Mouse (Mus musculus) forebrain, embryonic 16.5 days (tissue): ENCODE data around the gene Map6. TPM values are rescaled to one million over a fixed set of nuclear protein-coding genes. Genes with fewer than 3 reads are reported as not detected.

ENCODE experiments used
- ATAC-seq: fragments of 200-750 bp; cut with Nextera tagmentation; 2 replicates; pipeline ENCODE4 v1.8.0; 2017; ENCODE audit warnings: mild to moderate bottlenecking, moderate library complexity
- H3K27ac ChIP-seq: fragments of 300-500 bp; sonication (generic); 2 replicates; pipeline ENCODE4 v1.5.1; 2014; ENCODE audit warnings: low read length, control low read depth
- H3K27me3 ChIP-seq: fragments of 300-500 bp; sonication (generic); replicated peaks from 2 replicates; pipeline ENCODE4 v1.6.1; 2014; ENCODE audit warnings: low read length; ENCODE audit not compliant: control insufficient read depth, insufficient read depth
- H3K36me3 ChIP-seq: fragments of 300-500 bp; sonication (generic); 2 replicates; pipeline ENCODE4 v1.6.1; 2014; ENCODE audit not compliant: control insufficient read depth, insufficient read depth
- H3K4me1 ChIP-seq: fragments of 300-500 bp; sonication (generic); replicated peaks from 2 replicates; pipeline ENCODE4 v1.6.1; 2014; ENCODE audit warnings: low read length; ENCODE audit not compliant: control insufficient read depth, insufficient read depth
- H3K4me2 ChIP-seq: fragments of 300-500 bp; sonication (generic); 2 replicates; pipeline ENCODE4 v1.6.1; 2014; ENCODE audit warnings: mild to moderate bottlenecking, low read length, control low read depth
- H3K4me3 ChIP-seq: fragments of 300-500 bp; sonication (generic); replicated peaks from 2 replicates; pipeline ENCODE4 v1.5.1; 2014; ENCODE audit warnings: mild to moderate bottlenecking, low read length, control low read depth
- H3K9ac ChIP-seq: fragments of 300-500 bp; sonication (generic); replicated peaks from 2 replicates; pipeline ENCODE4 v1.6.1; 2014; ENCODE audit warnings: low read depth, low read length, control low read depth
- H3K9me3 ChIP-seq: fragments of 300-500 bp; sonication (generic); 2 replicates; pipeline ENCODE4 v1.6.1; 2016; ENCODE audit warnings: low read length; ENCODE audit not compliant: control insufficient read depth
- WGBS: fragments of 180-500 bp; shearing (Covaris S2); extraction: QIAGEN DNeasy Blood & Tissue Kit; methylation state at CpG from one replicate; pipeline ENCODE4 v1.1.7; 2014; 5-methylcytosine and 5-hydroxymethylcytosine counted together
- polyA plus RNA-seq: library from polyadenylated mRNA; unstranded; fragments of >200 nt; fragmentation: Nextera tagmentation; extraction: Ambion mirVana; gene quantifications from 2 replicates; pipeline ENCODE4 v1.2.1, GENCODE M21; 2015

Gene Map6
- polyA plus RNA-seq, 1 experiment from 2014 or later, result 90.0 TPM

GRCm38 (mm10) chr7:99351802-99352517 lies 84.7 kb downstream of the Map6 start:
- peak; percentile 13 for ATAC-seq
- peak overlapping the region; percentile 46 for H3K4me3 ChIP-seq
- H3K9ac ChIP-seq, result peak overlapping the region; percentile 59
- peak overlapping the region; percentile 63 for H3K4me2 ChIP-seq
- H3K4me1 ChIP-seq, result peaks cover 49% of the 10 kb centered on the region
- peak overlapping the region; percentile 80 for H3K27ac ChIP-seq
- WGBS, result 4% methylated on average over 18 of the region's 18 CpGs
- H3K9me3 ChIP-seq, result no peaks in the 10 kb centered on the region
- no peaks in the 10 kb centered on the region for H3K36me3 ChIP-seq
- no peaks in the 10 kb centered on the region for H3K27me3 ChIP-seq

DNA sequence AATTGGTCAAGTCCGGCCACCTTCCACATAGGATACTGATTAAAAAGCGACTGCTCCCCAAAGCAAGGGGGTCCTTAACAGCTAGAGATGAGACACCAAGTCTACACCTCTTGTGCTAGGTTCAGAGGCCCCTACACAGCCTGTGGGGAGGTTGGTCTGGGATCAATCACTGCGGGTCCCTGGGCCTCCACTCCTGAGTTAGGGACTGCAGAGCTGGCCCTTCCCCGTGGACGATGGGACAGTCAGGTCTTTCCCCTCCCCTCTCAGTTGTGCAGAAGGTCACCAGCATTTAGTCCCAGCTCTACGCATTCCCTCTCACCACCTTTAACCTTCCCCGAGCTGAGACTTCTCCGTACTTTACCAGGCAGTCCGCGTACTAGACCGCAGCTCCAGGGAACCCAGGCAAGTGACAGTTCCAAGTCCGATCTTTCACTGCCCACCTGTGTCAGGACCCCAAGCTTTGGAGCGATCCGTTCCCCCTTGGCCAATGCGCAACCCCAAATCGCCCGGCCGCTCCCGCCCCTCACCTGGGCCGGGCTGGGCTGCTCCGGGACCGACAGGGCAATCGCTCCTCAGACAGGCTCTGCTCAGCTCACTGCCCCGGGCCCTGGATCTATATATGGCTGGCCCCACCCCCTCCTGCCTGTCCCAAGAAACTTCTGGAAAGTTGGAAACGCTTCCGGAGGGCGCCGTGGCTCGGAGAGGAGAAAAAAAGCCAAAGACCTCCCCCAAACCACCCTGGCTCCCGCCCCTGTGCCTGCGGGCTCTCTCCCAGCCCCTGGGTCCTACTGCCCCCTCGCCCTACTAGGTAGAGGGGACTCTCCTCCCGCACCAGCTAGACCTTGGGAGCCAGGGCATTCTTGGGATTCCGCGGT lies 85.5 kb downstream of the Map6 start, which contains the start of gene Serpinh1:
TSS of gene Serpinh1 (minus strand) at position 714 of the 875 bp plus-strand sequence.
- Histone ChIP-seq H3K9ac (peak within 1 kb of the TSS; percentile 59), H3K4me1 (peaks cover 53% of the 10 kb centered on the region), H3K4me3 (peak within 1 kb of the TSS; percentile 46), H3K27ac (peak within 1 kb of the TSS; percentile 80), H3K9me3 (no peaks in the 10 kb centered on the region), H3K27me3 (no peaks in the 10 kb centered on the region), H3K36me3 (no peaks in the 10 kb centered on the region), H3K4me2 (peak within 1 kb of the TSS; percentile 63)
- peak; percentile 47 for ATAC-seq
- 1% methylated on average over 35 of the region's 35 CpGs for WGBS

DNA sequence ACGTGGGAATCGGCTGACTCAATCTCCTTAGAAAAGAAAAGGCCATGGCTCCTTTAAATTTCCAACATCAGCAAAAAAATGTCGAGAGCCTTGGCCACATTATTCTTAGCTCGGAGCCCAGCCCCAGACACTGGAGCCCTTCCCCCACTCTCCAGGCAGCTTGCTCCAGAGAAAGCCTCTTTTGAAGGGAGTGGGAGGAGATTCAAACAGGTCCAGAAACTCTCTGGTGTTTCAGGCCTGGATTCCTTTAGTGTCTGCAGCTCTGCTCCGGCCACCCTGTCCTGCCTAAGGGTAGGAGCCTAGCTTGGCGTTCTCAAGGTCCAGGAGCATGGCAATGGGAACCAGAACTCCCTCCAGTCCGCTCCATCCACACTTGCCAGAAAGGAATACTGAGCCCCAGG lies 88.5 kb downstream of the Map6 start:
- Histone ChIP-seq H3K36me3 (no peaks in the 10 kb centered on the region), H3K4me2 (peak overlapping the region; percentile 32), H3K9ac (peak overlapping the region; percentile 49; the same call in 1 of the 2 replicates), H3K4me3 (no peak overlapping the region), H3K27me3 (no peaks in the 10 kb centered on the region), H3K27ac (peak overlapping the region; percentile 34), H3K4me1 (peaks cover 60% of the 10 kb centered on the region), H3K9me3 (no peaks in the 10 kb centered on the region)
- ATAC-seq, result peak; percentile 18; the same call in 1 of the 2 replicates
- WGBS, result 7% methylated on average over 7 of the region's 7 CpGs

- Histone ChIP-seq H3K4me3 (no peak overlapping the region), H3K9me3 (no peaks in the 10 kb centered on the region), H3K36me3 (no peaks in the 10 kb centered on the region), H3K27ac (peak overlapping the region; percentile 34), H3K4me1 (peaks cover 58% of the 10 kb centered on the region), H3K4me2 (no peak overlapping the region), H3K27me3 (no peaks in the 10 kb centered on the region), H3K9ac (0 out of 2 replicates have a peak overlapping the region, but pooled peaks have one; percentile 5)
- 24% methylated on average over 9 of the region's 9 CpGs for WGBS
- ATAC-seq, result no peak
Measured at GRCm38 (mm10) chr7:99356244-99356930, 89.1 kb downstream of the Map6 start.

GRCm38 (mm10) chr7:99357201-99357600 lies 90.0 kb downstream of the Map6 start:
- no peaks in the 10 kb centered on the region for H3K9me3 ChIP-seq
- no peaks in the 10 kb centered on the region for H3K27me3 ChIP-seq
- 67% methylated on average over 7 of the region's 7 CpGs for WGBS
- no peak overlapping the region for H3K27ac ChIP-seq
- H3K4me1 ChIP-seq, result peaks cover 51% of the 10 kb centered on the region
- H3K4me3 ChIP-seq, result no peak overlapping the region
- no peaks in the 10 kb centered on the region for H3K36me3 ChIP-seq
- no peak for ATAC-seq
- no peak overlapping the region for H3K4me2 ChIP-seq
- H3K9ac ChIP-seq, result no peak overlapping the region

GRCm38 (mm10) chr7:99358371-99358770 lies 91.1 kb downstream of the Map6 start:
- Histone ChIP-seq H3K9ac (no peak overlapping the region), H3K27ac (no peak overlapping the region), H3K27me3 (no peaks in the 10 kb centered on the region), H3K36me3 (no peaks in the 10 kb centered on the region), H3K9me3 (no peaks in the 10 kb centered on the region), H3K4me2 (no peak overlapping the region), H3K4me3 (no peak overlapping the region), H3K4me1 (peaks cover 41% of the 10 kb centered on the region)
- ATAC-seq, result no peak
- 93% methylated on average over 8 of the region's 8 CpGs for WGBS

DNA sequence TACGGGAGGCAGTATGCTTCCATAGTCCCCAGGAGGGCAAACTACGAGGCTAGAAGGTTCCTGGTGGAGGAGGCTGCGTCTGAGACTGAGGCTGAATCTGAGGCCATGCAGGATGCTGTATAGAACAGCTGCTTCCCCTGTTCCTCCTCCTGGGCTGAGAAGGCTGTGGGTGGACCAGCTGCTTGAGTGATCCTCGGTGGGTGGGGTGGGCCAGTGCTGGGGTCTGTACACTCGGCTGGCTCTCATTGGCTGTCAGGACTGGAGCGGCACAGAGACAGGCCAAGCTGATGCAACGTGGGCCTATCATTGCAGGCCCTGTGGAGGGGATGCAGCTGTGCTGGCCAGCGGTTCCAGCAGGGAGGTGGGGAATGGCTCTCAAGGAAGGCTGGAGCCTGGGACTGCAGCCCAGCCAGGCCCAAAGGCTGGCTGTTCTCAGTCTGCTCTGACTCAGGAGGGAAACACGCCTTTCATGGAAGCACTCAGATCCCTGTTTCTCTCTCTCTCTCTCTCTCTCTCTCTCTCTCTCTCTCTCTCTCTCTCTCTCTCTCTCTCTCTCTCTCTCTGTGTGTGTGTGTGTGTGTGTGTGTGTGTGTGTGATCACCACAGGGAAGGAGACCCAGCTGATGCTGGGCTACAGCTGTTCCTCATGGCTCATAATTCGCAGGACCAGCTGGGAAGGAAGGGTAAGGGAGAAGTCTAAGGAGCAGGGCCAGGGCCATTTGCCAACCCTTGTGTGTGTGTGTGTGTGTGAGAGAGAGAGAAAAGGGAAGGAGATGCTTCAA lies 93.0 kb downstream of the Map6 start:
- H3K4me3 ChIP-seq, result no peak overlapping the region
- H3K9me3 ChIP-seq, result no peaks in the 10 kb centered on the region
- no peak overlapping the region for H3K4me2 ChIP-seq
- peak overlapping the region; percentile 88 for H3K27ac ChIP-seq
- peaks cover 38% of the 10 kb centered on the region for H3K4me1 ChIP-seq
- no peaks in the 10 kb centered on the region for H3K27me3 ChIP-seq
- H3K9ac ChIP-seq, result peak overlapping the region; percentile 29; the same call in 1 of the 2 replicates
- ATAC-seq, result peak; percentile 96
- 9% methylated on average over 10 of the region's 10 CpGs for WGBS
- no peaks in the 10 kb centered on the region for H3K36me3 ChIP-seq

GRCm38 (mm10) chr7:99360803-99361414 lies 93.7 kb downstream of the Map6 start:
- no peaks in the 10 kb centered on the region for H3K9me3 ChIP-seq
- no peak overlapping the region for H3K4me2 ChIP-seq
- H3K4me3 ChIP-seq, result no peak overlapping the region
- no peaks in the 10 kb centered on the region for H3K36me3 ChIP-seq
- H3K4me1 ChIP-seq, result peaks cover 31% of the 10 kb centered on the region
- no peak for ATAC-seq
- peak overlapping the region; percentile 29; the same call in 1 of the 2 replicates for H3K9ac ChIP-seq
- no peaks in the 10 kb centered on the region for H3K27me3 ChIP-seq
- H3K27ac ChIP-seq, result peak overlapping the region; percentile 88
- WGBS, result 25% methylated on average over 8 of the region's 8 CpGs
